Comparison of ENCODE assay signal across 22 mouse cellular contexts in the genomic region with DNA sequence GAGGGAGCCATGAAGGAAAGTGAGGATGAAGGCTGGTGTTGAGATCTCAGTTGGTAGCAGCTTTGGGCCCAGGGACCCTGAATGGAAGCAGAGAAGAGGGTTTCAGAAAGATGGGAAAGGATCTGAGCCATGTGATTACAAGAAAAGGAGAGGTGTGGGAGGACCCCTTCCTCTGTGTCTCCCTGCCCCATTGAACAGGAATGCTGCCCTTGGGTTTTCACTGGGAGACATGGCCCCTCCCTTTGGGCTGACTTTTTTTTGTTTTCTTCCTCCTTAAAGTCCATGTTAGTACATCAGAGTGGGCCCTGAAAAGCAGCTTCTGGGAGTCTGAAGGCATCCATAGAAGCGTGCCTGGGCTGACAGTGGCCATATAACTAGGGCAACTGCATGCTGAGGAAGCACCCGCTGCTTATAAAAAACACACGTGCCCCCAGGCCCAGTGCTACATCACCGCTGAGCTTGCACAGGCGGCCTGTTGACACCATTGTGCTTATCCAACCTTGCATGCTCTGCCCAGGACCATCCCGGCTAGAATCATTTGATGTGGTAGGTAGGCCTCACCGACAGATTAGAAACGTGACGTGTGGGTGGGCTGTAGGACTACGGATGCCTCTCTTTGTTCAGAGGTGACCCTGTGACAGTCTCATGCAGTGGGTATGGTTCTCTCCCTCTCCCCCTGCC. TPM values are rescaled to one million over a fixed set of nuclear protein-coding genes. Genes with fewer than 3 reads are reported as not detected.
A peak's percentile ranks its signal among the peaks of the same experiment; 100 is the strongest.
DNase-seq lines count a peak whose midpoint lies in the region; ATAC-seq lines count a peak whose summit lies in the region.
"Had no signal": no experiment of that assay in that cellular context is flagged by ENCODE, and none has a peak within 500 bp of the region (broad histone marks: within the 10 kb centered on the region; RNA-seq: fewer than 3 reads in every experiment).

No protein-coding gene starts in this region.

- DNase-seq in heart, embryonic 10.5 days (ENCODE audit: low spot score): no peak
- no peak for DNase-seq in heart, postnatal 36 days
- no peak for DNase-seq in kidney, adult 18-20 months
- DNase-seq in midbrain, embryonic 10.5 days (ENCODE audit: low spot score): no peak
- DNase-seq in right cerebral cortex, postnatal 10 days (ENCODE audit: low spot score in 2 of 2): no peak
- DNase-seq: adrenal gland, postnatal 25 days; B cell, adult 2 months; cerebellum, adult 11 months; cerebellum, postnatal 14 days; heart, adult 18-20 months; heart, postnatal 4 days; kidney, adult 9 months; lung, postnatal 4 days; right cerebral cortex, adult 18-20 months; thymus, postnatal 4 days had no signal

- no peaks in the 10 kb centered on the region for H3K9me3 ChIP-seq in heart, embryonic 10.5 days
- no peaks in the 10 kb centered on the region for H3K9me3 ChIP-seq in kidney, embryonic 15.5 days (replicated peaks)
- H3K9me3 ChIP-seq in midbrain, embryonic 10.5 days (replicated peaks): no peaks in the 10 kb centered on the region
- H3K9me3 ChIP-seq in midbrain, embryonic 15.5 days: no peaks in the 10 kb centered on the region
- H3K9me3 ChIP-seq in stomach, embryonic 16.5 days (replicated peaks; ENCODE audit: control insufficient read depth, low read length): no peaks in the 10 kb centered on the region
- H3K9me3 ChIP-seq: embryonic facial prominence, embryonic 15.5 days; liver, embryonic 15.5 days had no signal

- H3K4me2 ChIP-seq in kidney, embryonic 15.5 days: peak overlapping the region; percentile 24; the same call in 1 of the 2 replicates
- no peak overlapping the region for H3K4me2 ChIP-seq in midbrain, embryonic 15.5 days
- H3K4me2 ChIP-seq in stomach, embryonic 16.5 days (ENCODE audit: low read depth, low read length): no peak overlapping the region
- H3K4me2 ChIP-seq: embryonic facial prominence, embryonic 15.5 days; liver, embryonic 15.5 days had no signal

- WGBS in heart, embryonic 10.5 days: 71% methylated on average over 10 of the region's 10 CpGs
- 40% methylated on average over 10 of the region's 10 CpGs for WGBS in kidney, embryonic 15.5 days
- WGBS in midbrain, embryonic 10.5 days: 77% methylated on average over 10 of the region's 10 CpGs
- WGBS in midbrain, embryonic 15.5 days: 66% methylated on average over 10 of the region's 10 CpGs
- WGBS in stomach, embryonic 16.5 days: 80% methylated on average over 10 of the region's 10 CpGs

- peak; percentile 57 for ATAC-seq in kidney, embryonic 15.5 days (replicated peaks; ENCODE audit: low FRiP score)
- no peak for ATAC-seq in midbrain, embryonic 15.5 days (replicated peaks)
- no peak for ATAC-seq in stomach, embryonic 16.5 days (ENCODE audit: insufficient read depth, low FRiP score)
- ATAC-seq: hindbrain, postnatal 0 days had no signal

- no peaks in the 10 kb centered on the region for H3K27me3 ChIP-seq in heart, embryonic 10.5 days (ENCODE audit: insufficient read depth, poor library complexity, severe bottlenecking)
- no peaks in the 10 kb centered on the region for H3K27me3 ChIP-seq in kidney, embryonic 15.5 days
- H3K27me3 ChIP-seq in midbrain, embryonic 10.5 days (ENCODE audit: low read depth, poor library complexity, severe bottlenecking): no peaks in the 10 kb centered on the region
- no peaks in the 10 kb centered on the region for H3K27me3 ChIP-seq in midbrain, embryonic 15.5 days (replicated peaks)
- H3K27me3 ChIP-seq in stomach, embryonic 16.5 days (ENCODE audit: control insufficient read depth, insufficient read depth, low read length): no peaks in the 10 kb centered on the region
- H3K27me3 ChIP-seq: embryonic facial prominence, embryonic 15.5 days; liver, embryonic 15.5 days had no signal

- no peak overlapping the region for H3K9ac ChIP-seq in kidney, embryonic 15.5 days
- H3K9ac ChIP-seq in midbrain, embryonic 15.5 days: no peak overlapping the region
- no peak overlapping the region for H3K9ac ChIP-seq in stomach, embryonic 16.5 days (ENCODE audit: low read length)
- H3K9ac ChIP-seq: embryonic facial prominence, embryonic 15.5 days; liver, embryonic 15.5 days had no signal

- H3K4me1 ChIP-seq in heart, embryonic 10.5 days: peaks cover 77% of the 10 kb centered on the region
- H3K4me1 ChIP-seq in kidney, embryonic 15.5 days: peaks cover 72% of the 10 kb centered on the region
- peaks cover 40% of the 10 kb centered on the region for H3K4me1 ChIP-seq in midbrain, embryonic 10.5 days
- H3K4me1 ChIP-seq in midbrain, embryonic 15.5 days: 0 out of 2 replicates have a peak, but pooled peaks cover 4% of the 10 kb centered on the region
- peaks cover 13% of the 10 kb centered on the region for H3K4me1 ChIP-seq in stomach, embryonic 16.5 days (ENCODE audit: control insufficient read depth, insufficient read depth, low read length)

- H3K36me3 ChIP-seq in heart, embryonic 10.5 days: peaks cover 39% of the 10 kb centered on the region
- peaks cover 22% of the 10 kb centered on the region for H3K36me3 ChIP-seq in kidney, embryonic 15.5 days
- peaks cover 57% of the 10 kb centered on the region for H3K36me3 ChIP-seq in midbrain, embryonic 10.5 days
- no peaks in the 10 kb centered on the region for H3K36me3 ChIP-seq in midbrain, embryonic 15.5 days (replicated peaks)
- peaks cover 7% of the 10 kb centered on the region; the same call in 1 of the 2 replicates for H3K36me3 ChIP-seq in stomach, embryonic 16.5 days (ENCODE audit: control insufficient read depth, insufficient read depth, low read length)

- intact Hi-C loops in heart, postnatal 36 days (cut with DNase I): no loop called here

- H3K4me3 ChIP-seq in heart, embryonic 10.5 days: no peak overlapping the region
- H3K4me3 ChIP-seq in kidney, embryonic 15.5 days (replicated peaks): no peak overlapping the region
- H3K4me3 ChIP-seq in midbrain, embryonic 10.5 days: no peak overlapping the region
- no peak overlapping the region for H3K4me3 ChIP-seq in midbrain, embryonic 15.5 days
- H3K4me3 ChIP-seq in stomach, embryonic 16.5 days (replicated peaks; ENCODE audit: low read length): no peak overlapping the region
- H3K4me3 ChIP-seq: embryonic facial prominence, embryonic 15.5 days; liver, embryonic 15.5 days had no signal

- H3K27ac ChIP-seq in heart, embryonic 10.5 days: 0 out of 2 replicates have a peak overlapping the region, but pooled peaks have one; percentile 65
- H3K27ac ChIP-seq in kidney, embryonic 15.5 days: peak overlapping the region; percentile 62
- 0 out of 2 replicates have a peak overlapping the region, but pooled peaks have one; percentile 2 for H3K27ac ChIP-seq in midbrain, embryonic 10.5 days (replicated peaks)
- no peak overlapping the region for H3K27ac ChIP-seq in midbrain, embryonic 15.5 days
- H3K27ac ChIP-seq in stomach, embryonic 16.5 days (ENCODE audit: low read length): peak overlapping the region; percentile 68; the same call in 1 of the 2 replicates
- H3K27ac ChIP-seq: embryonic facial prominence, embryonic 15.5 days; hindbrain, postnatal 0 days; liver, embryonic 15.5 days had no signal

RNA-seq across cellular contexts. Expression of a gene that starts 9.3 kb away (rescaled TPM):
- polyA plus RNA-seq in heart, embryonic 10.5 days (2016; fragmentation: Nextera tagmentation; extraction: Ambion mirVana): 29.0 and 31.3 TPM in 2 replicates
- 10 to 100 TPM; 21.5 to 23.6 TPM for total RNA-seq in heart, postnatal 36 days (2021)
- polyA plus RNA-seq in kidney, embryonic 15.5 days (2015; fragmentation: Nextera tagmentation; extraction: Ambion mirVana): 26.8 and 27.4 TPM in 2 replicates
- 11.0 and 14.9 TPM in 2 replicates for polyA plus RNA-seq in midbrain, embryonic 10.5 days (2016; fragmentation: Nextera tagmentation; extraction: Ambion mirVana)
- 5.5 and 6.0 TPM in 2 replicates for polyA plus RNA-seq in midbrain, embryonic 15.5 days (2015; fragmentation: Nextera tagmentation; extraction: Ambion mirVana)
- polyA plus RNA-seq in stomach, embryonic 16.5 days (2015; fragmentation: Nextera tagmentation; extraction: Ambion mirVana): 7.8 and 11.7 TPM in 2 replicates

RNA-seq across cellular contexts. Expression of a gene that starts 26.1 kb away (rescaled TPM):
- 0.58 and 0.85 TPM in 2 replicates for polyA plus RNA-seq in heart, embryonic 10.5 days (2016; fragmentation: Nextera tagmentation; extraction: Ambion mirVana)
- not detected for total RNA-seq in heart, postnatal 36 days (2021)
- 4.3 and 4.9 TPM in 2 replicates for polyA plus RNA-seq in kidney, embryonic 15.5 days (2015; fragmentation: Nextera tagmentation; extraction: Ambion mirVana)
- polyA plus RNA-seq in midbrain, embryonic 10.5 days (2016; fragmentation: Nextera tagmentation; extraction: Ambion mirVana): 0.56 and 0.93 TPM in 2 replicates
- 4.0 and 4.1 TPM in 2 replicates for polyA plus RNA-seq in midbrain, embryonic 15.5 days (2015; fragmentation: Nextera tagmentation; extraction: Ambion mirVana)
- polyA plus RNA-seq in stomach, embryonic 16.5 days (2015; fragmentation: Nextera tagmentation; extraction: Ambion mirVana): 1.8 and 3.0 TPM in 2 replicates
- total RNA-seq: heart, adult 18-20 months had no signal
- polyA plus RNA-seq: small intestine, adult 2 months had no signal

RNA-seq across cellular contexts. Expression of a gene that starts 32.0 kb away (rescaled TPM):
- polyA plus RNA-seq in heart, embryonic 10.5 days (2016; fragmentation: Nextera tagmentation; extraction: Ambion mirVana): 7.9 and 8.5 TPM in 2 replicates
- total RNA-seq in heart, postnatal 36 days (2021): 1 to 10 TPM; 8.9 TPM
- 10.3 and 12.6 TPM in 2 replicates for polyA plus RNA-seq in kidney, embryonic 15.5 days (2015; fragmentation: Nextera tagmentation; extraction: Ambion mirVana)
- polyA plus RNA-seq in midbrain, embryonic 10.5 days (2016; fragmentation: Nextera tagmentation; extraction: Ambion mirVana): 12.8 and 15.1 TPM in 2 replicates
- polyA plus RNA-seq in midbrain, embryonic 15.5 days (2015; fragmentation: Nextera tagmentation; extraction: Ambion mirVana): 33.9 and 36.7 TPM in 2 replicates
- 10.7 and 14.5 TPM in 2 replicates for polyA plus RNA-seq in stomach, embryonic 16.5 days (2015; fragmentation: Nextera tagmentation; extraction: Ambion mirVana)

RNA-seq across cellular contexts. Expression of a gene that starts 41.4 kb away (rescaled TPM):
- 15.1 and 16.3 TPM in 2 replicates for polyA plus RNA-seq in heart, embryonic 10.5 days (2016; fragmentation: Nextera tagmentation; extraction: Ambion mirVana)
- total RNA-seq in heart, postnatal 36 days (2021): 10 to 100 TPM; 21.6 to 21.8 TPM
- 10.2 and 11.1 TPM in 2 replicates for polyA plus RNA-seq in kidney, embryonic 15.5 days (2015; fragmentation: Nextera tagmentation; extraction: Ambion mirVana)
- polyA plus RNA-seq in midbrain, embryonic 10.5 days (2016; fragmentation: Nextera tagmentation; extraction: Ambion mirVana): 11.5 and 13.3 TPM in 2 replicates
- 12.1 and 15.9 TPM in 2 replicates for polyA plus RNA-seq in midbrain, embryonic 15.5 days (2015; fragmentation: Nextera tagmentation; extraction: Ambion mirVana)
- 13.5 and 15.2 TPM in 2 replicates for polyA plus RNA-seq in stomach, embryonic 16.5 days (2015; fragmentation: Nextera tagmentation; extraction: Ambion mirVana)
